Comparison of ENCODE assay signal across 8 mouse cellular contexts in the genomic region with DNA sequence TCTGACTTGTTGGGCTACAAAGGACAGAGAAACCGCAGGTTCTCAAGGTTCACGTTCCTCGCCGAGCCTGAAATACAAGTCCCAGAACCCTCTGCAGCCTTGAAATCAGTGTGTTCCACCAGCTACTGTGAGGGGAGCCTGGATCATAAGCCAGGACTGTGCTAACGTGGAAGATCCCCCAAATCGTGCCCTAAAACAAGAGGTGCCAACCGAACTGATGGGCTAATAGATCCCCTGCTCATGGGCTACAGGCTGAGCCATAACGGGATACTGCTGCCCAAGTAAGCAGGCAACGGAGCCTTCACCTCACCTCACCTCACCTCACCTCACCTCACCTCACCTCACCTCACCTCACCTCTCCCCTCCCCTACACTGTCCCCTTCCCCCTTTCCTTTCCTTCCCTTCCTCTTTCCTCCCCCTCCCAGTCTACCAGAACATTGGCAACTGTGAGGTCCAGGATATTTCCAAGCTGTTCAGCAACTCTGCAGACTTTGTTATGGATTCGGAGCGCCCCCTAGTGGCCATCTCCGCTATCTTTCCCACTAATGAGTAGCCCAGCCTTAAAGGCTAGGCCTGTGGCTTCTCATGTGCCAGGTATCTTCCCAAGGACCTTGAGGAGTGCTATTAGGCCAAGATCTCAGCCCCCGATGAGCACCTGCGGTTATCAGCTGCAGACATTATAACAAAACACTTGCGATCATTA. TPM values are rescaled to one million over a fixed set of nuclear protein-coding genes. Genes with fewer than 3 reads are reported as not detected.
DNase-seq lines count a peak whose midpoint lies in the region; ATAC-seq and TF ChIP-seq lines count a peak whose summit lies in the region.

No protein-coding gene starts in this region.

- H3K4me1 ChIP-seq in midbrain, embryonic 10.5 days = no peaks in the 10 kb centered on the region
- H3K4me1 ChIP-seq in spleen, adult 2 months (ENCODE audit: control insufficient read depth, insufficient read depth, insufficient read length) = no peaks in the 10 kb centered on the region

- ATAC-seq in inflammation-experienced regulatory T-cells, adult 6 months = no peak

- intact Hi-C loops in left cerebral cortex, adult 2 months (cut with DNase I) = loop anchor here (5.0 to 10.0 kb wide), 2 partner anchors 169 to 1831 kb away; no protein-coding TSS in a partner anchor

- H3K36me3 ChIP-seq in midbrain, embryonic 10.5 days = no peaks in the 10 kb centered on the region
- no peaks in the 10 kb centered on the region for H3K36me3 ChIP-seq in spleen, adult 2 months (ENCODE audit: control insufficient read depth, insufficient read depth, low read length)

- H3K9me3 ChIP-seq in midbrain, embryonic 10.5 days (replicated peaks) = no peaks in the 10 kb centered on the region

- H3K27me3 ChIP-seq in midbrain, embryonic 10.5 days (ENCODE audit: low read depth, poor library complexity, severe bottlenecking) = peaks cover 21% of the 10 kb centered on the region
- no peaks in the 10 kb centered on the region for H3K27me3 ChIP-seq in spleen, adult 2 months (ENCODE audit: control insufficient read depth, insufficient read depth, low read length)

- H3K27ac ChIP-seq in left cerebral cortex, adult 2 months = no peak overlapping the region
- H3K27ac ChIP-seq in midbrain, embryonic 10.5 days (replicated peaks) = no peak overlapping the region
- no peak overlapping the region for H3K27ac ChIP-seq in spleen, adult 2 months (ENCODE audit: insufficient read depth, low read length)

- peak; percentile 81 for TF ChIP-seq CTCF in left cerebral cortex, adult 2 months (IDR thresholded peaks at IDR 0.05)
- peak; percentile 39; the same call in 1 of the 2 replicates for TF ChIP-seq CTCF in spleen, adult 2 months (IDR thresholded peaks at IDR 0.05; ENCODE audit: extremely low read depth, insufficient read depth, insufficient read length, insufficient replicate concordance)

- DNase-seq in adrenal gland, adult 18-20 months (ENCODE audit: low spot score in 2 of 2) = peak; percentile 74 to 81
- DNase-seq in cerebellum, postnatal 25 days = peak; percentile 96 to 97
- DNase-seq in frontal cortex, postnatal 36 days (ENCODE audit: low spot score in 2 of 2) = peak; percentile 82 to 87
- DNase-seq in induced T-regulatory cell, adult 2 months (ENCODE audit: low read depth) = peak; percentile 66
- peak; percentile 81 to 86 for DNase-seq in left cerebral cortex, adult 2 months (ENCODE audit: extremely low spot score in 1 of 2, low spot score in 2 of 2)
- peak; percentile 82 for DNase-seq in midbrain, embryonic 10.5 days (ENCODE audit: low spot score)
- peak in 1 of 2 experiments; percentile 30 for DNase-seq in spleen, adult 2 months (ENCODE audit: low read depth in 1 of 2, low spot score in 2 of 2)

- 54% methylated on average over 15 of the region's 15 CpGs for WGBS in midbrain, embryonic 10.5 days
- WGBS in spleen, adult 2 months = 45% methylated on average over 15 of the region's 15 CpGs

- no peak overlapping the region for H3K4me3 ChIP-seq in left cerebral cortex, adult 2 months
- no peak overlapping the region for H3K4me3 ChIP-seq in midbrain, embryonic 10.5 days
- no peak overlapping the region for H3K4me3 ChIP-seq in spleen, adult 2 months (ENCODE audit: extremely low read depth, insufficient read depth, insufficient read length)

- TF ChIP-seq POLR2A in spleen, adult 2 months (IDR thresholded peaks at IDR 0.05; ENCODE audit: low read depth, low read length) = no peak

RNA-seq across cellular contexts. Expression of gene Castor2, which starts 36.0 kb away (rescaled TPM):
- total RNA-seq in adrenal gland, adult 18-20 months (2021) = 10 to 100 TPM; 12.4 to 14.0 TPM
- 10 to 100 TPM; 86.7 to 93.1 TPM for total RNA-seq in left cerebral cortex, adult 2 months (2021)
- 10.1 and 12.8 TPM in 2 replicates for polyA plus RNA-seq in midbrain, embryonic 10.5 days (2016; fragmentation: Nextera tagmentation; extraction: Ambion mirVana)
- polyA plus RNA-seq in spleen, adult 2 months (2012; rRNA removed) = 5.3 TPM in 2 replicates
- polyA plus RNA-seq in inflammation-experienced regulatory T-cells, adult 6 months (2017; shearing (Covaris generic)) = 1 to 10 TPM; 1.6 to 6.5 (median 5.4) TPM
